Mouse (Mus musculus): ENCODE results near the gene Bahcc1.

The Bahcc1 gene

GRCm38 (mm10) chr11:120314721-120315415 lies 82.1 kb downstream of the Bahcc1 start:
- peak in 1 of 2 experiments; percentile 55 for DNase-seq (ENCODE audit: low spot score in 2 of 2)

GRCm38 (mm10) chr11:120315416-120315761 lies 82.6 kb downstream of the Bahcc1 start:
- DNase-seq (ENCODE audit: low spot score in 2 of 2): peak in 1 of 2 experiments; percentile 56

- DNase-seq (ENCODE audit: low spot score in 2 of 2): peak; percentile 88 to 89
Observed at GRCm38 (mm10) chr11:120315832-120316689, 83.3 kb downstream of the Bahcc1 start.

GRCm38 (mm10) chr11:120316690-120317254 lies 84.0 kb downstream of the Bahcc1 start:
- DNase-seq (ENCODE audit: low spot score in 2 of 2): peak in 1 of 2 experiments; percentile 58

GRCm38 (mm10) chr11:120317456-120317855 lies 84.7 kb downstream of the Bahcc1 start:
- DNase-seq (ENCODE audit: low spot score in 2 of 2): no peak

- no peak for DNase-seq (ENCODE audit: low spot score in 2 of 2)
Observed at GRCm38 (mm10) chr11:120319310-120319709, 86.6 kb downstream of the Bahcc1 start.

GRCm38 (mm10) chr11:120320156-120320555 lies 87.4 kb downstream of the Bahcc1 start:
- no peak for DNase-seq (ENCODE audit: low spot score in 2 of 2)

- DNase-seq (ENCODE audit: low spot score in 2 of 2): no peak
Observed at GRCm38 (mm10) chr11:120335431-120336021, 102.8 kb downstream of the Bahcc1 start.

- DNase-seq (ENCODE audit: low spot score in 2 of 2): no peak
Observed at GRCm38 (mm10) chr11:120337447-120337846, 104.7 kb downstream of the Bahcc1 start.

GRCm38 (mm10) chr11:120338786-120339185 lies 106.0 kb downstream of the Bahcc1 start:
- DNase-seq (ENCODE audit: low spot score in 2 of 2): peak in 1 of 2 experiments; percentile 32

- no peak for DNase-seq (ENCODE audit: low spot score in 2 of 2)
Observed at GRCm38 (mm10) chr11:120339978-120340513, 107.3 kb downstream of the Bahcc1 start.

GRCm38 (mm10) chr11:120341661-120342060 lies 108.9 kb downstream of the Bahcc1 start:
- no peak for DNase-seq (ENCODE audit: low spot score in 2 of 2)

Data from urinary bladder, postnatal 4 days (tissue).